Mouse (Mus musculus): ENCODE data around the gene Gdf15.

Gene Gdf15

GRCm38 (mm10) chr8:70632346-70632892, at the start of gene Gdf15:
Gdf15 (minus strand) TSS chr8:70632456.
- no peak for DNase-seq (ENCODE audit: low spot score in 2 of 2)

- no peak for DNase-seq (ENCODE audit: low spot score in 2 of 2)
These were observed 49.2 kb upstream of the Gdf15 start for GRCm38 (mm10) chr8:70681410-70681809.

GRCm38 (mm10) chr8:70680039-70680438, 47.8 kb upstream of the Gdf15 start:
- no peak for DNase-seq (ENCODE audit: low spot score in 2 of 2)

GRCm38 (mm10) chr8:70679404-70679803, 47.1 kb upstream of the Gdf15 start:
- DNase-seq (ENCODE audit: low spot score in 2 of 2) = no peak

GRCm38 (mm10) chr8:70678679-70679078, 46.4 kb upstream of the Gdf15 start:
- no peak for DNase-seq (ENCODE audit: low spot score in 2 of 2)

- no peak for DNase-seq (ENCODE audit: low spot score in 2 of 2)
These were observed 45.3 kb upstream of the Gdf15 start for GRCm38 (mm10) chr8:70677451-70678080.

- DNase-seq (ENCODE audit: low spot score in 2 of 2) = no peak
These were observed 43.1 kb upstream of the Gdf15 start for GRCm38 (mm10) chr8:70675336-70675735.

- no peak for DNase-seq (ENCODE audit: low spot score in 2 of 2)
These were observed 42.5 kb upstream of the Gdf15 start for GRCm38 (mm10) chr8:70674716-70675115.

GRCm38 (mm10) chr8:70674109-70674508, 41.9 kb upstream of the Gdf15 start:
- DNase-seq (ENCODE audit: low spot score in 2 of 2) = no peak

GRCm38 (mm10) chr8:70673079-70673856, 41.0 kb upstream of the Gdf15 start, which contains the start of gene Lsm4:
Lsm4 (plus strand) TSS chr8:70673248.
- peak; percentile 96 to 99 for DNase-seq (ENCODE audit: low spot score in 2 of 2)

GRCm38 (mm10) chr8:70672325-70673078, 40.2 kb upstream of the Gdf15 start:
- no peak for DNase-seq (ENCODE audit: low spot score in 2 of 2)

GRCm38 (mm10) chr8:70671615-70672324, 39.5 kb upstream of the Gdf15 start:
- DNase-seq (ENCODE audit: low spot score in 2 of 2) = no peak

GRCm38 (mm10) chr8:70667071-70667470, 34.8 kb upstream of the Gdf15 start:
- DNase-seq (ENCODE audit: low spot score in 2 of 2) = no peak

GRCm38 (mm10) chr8:70665599-70665998, 33.3 kb upstream of the Gdf15 start:
- no peak for DNase-seq (ENCODE audit: low spot score in 2 of 2)

GRCm38 (mm10) chr8:70664631-70665030, 32.4 kb upstream of the Gdf15 start:
- DNase-seq (ENCODE audit: low spot score in 2 of 2) = no peak

GRCm38 (mm10) chr8:70663691-70664090, 31.4 kb upstream of the Gdf15 start:
- no peak for DNase-seq (ENCODE audit: low spot score in 2 of 2)

GRCm38 (mm10) chr8:70660273-70660725, 28.0 kb upstream of the Gdf15 start, which contains the start of gene Pgpep1:
Pgpep1 (minus strand) TSS chr8:70660388.
- no peak for DNase-seq (ENCODE audit: low spot score in 2 of 2)

- peak; percentile 55 to 74 for DNase-seq (ENCODE audit: low spot score in 2 of 2)
These were observed 27.5 kb upstream of the Gdf15 start for GRCm38 (mm10) chr8:70659604-70660272.

- peak in 1 of 2 experiments; percentile 25 for DNase-seq (ENCODE audit: low spot score in 2 of 2)
These were observed 26.8 kb upstream of the Gdf15 start for GRCm38 (mm10) chr8:70658897-70659603.

- DNase-seq (ENCODE audit: low spot score in 2 of 2) = no peak
These were observed 25.5 kb upstream of the Gdf15 start for GRCm38 (mm10) chr8:70657739-70658138.
